Mouse (Mus musculus): ENCODE data around the gene Rsph14. TPM values are rescaled to one million over a fixed set of nuclear protein-coding genes. Genes with fewer than 3 reads are reported as not detected.
"Not testable (repeated sequence)": the region's sequence is repeated elsewhere in the genome, so short reads cannot be mapped to it uniquely, and the experiment has no call there.

The Rsph14 gene
- polyA plus RNA-seq, 1 experiment from 2014 or later = not detected

DNA sequence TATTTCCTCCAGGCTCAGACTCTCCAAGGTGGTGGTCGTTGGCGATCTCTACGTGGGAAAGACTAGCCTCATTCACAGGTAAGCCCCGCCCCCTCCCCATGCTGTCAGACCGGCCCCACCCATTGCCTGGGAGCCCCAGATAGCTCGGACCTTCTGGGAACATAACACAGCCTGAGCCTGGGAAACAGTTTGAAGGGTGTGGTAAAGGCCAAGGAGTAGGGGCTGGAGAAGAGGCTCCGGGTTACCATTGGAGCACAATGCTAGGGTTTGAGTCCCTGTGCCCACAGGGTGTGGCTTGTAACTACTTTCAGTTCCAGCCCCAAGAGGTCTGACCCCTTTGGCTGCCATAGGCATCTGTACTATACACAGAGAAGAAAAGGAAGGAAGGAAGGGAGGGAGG is 12.1 kb upstream of the Rsph14 start:
- no peak overlapping the region for H3K4me2 ChIP-seq (ENCODE audit: low read depth, low read length)
- WGBS (ENCODE audit: insufficient replicate concordance) = 12% methylated on average over 7 of the region's 7 CpGs

DNA sequence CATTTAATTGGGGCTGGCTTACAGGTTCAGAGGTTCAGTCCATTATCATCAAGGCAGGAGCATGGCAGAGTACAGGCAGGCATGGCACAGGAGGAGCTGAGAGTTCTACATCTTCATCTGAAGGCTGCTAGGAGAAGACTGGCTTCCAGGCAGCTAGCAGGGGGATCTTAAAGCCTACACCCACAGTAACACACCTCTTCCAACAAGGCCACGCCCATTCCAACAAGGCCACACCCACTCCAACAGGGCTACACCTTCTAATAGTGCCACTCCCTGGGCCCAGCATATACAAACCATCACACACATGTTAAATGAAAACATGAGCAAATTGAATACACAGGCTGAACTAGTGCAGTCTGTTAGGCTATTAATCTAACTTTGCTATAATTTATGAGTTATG is 9.7 kb upstream of the Rsph14 start:
- not testable (repeated sequence) for H3K27me3 ChIP-seq (ENCODE audit: control insufficient read depth, insufficient read depth, low read depth, low read length); H3K4me3 ChIP-seq (ENCODE audit: low read depth, low read length); H3K4me2 ChIP-seq (ENCODE audit: low read depth, low read length); H3K9me3 ChIP-seq (replicated peaks; ENCODE audit: control insufficient read depth, low read length); H3K36me3 ChIP-seq (ENCODE audit: control insufficient read depth, insufficient read depth); ATAC-seq (ENCODE audit: low read depth); H3K9ac ChIP-seq (ENCODE audit: low read depth, low read length); H3K27ac ChIP-seq (ENCODE audit: low read length)
- WGBS (ENCODE audit: insufficient replicate concordance) = 11% methylated on average over 1 of the region's 1 CpGs
- peaks cover 12% of the 10 kb centered on the region for H3K4me1 ChIP-seq (ENCODE audit: control insufficient read depth, low read depth, low read length)

More for the DNA sequence above, 12.1 kb upstream of the Rsph14 start:
- no peak for ATAC-seq (ENCODE audit: low read depth)
- no peak overlapping the region for H3K9ac ChIP-seq (ENCODE audit: low read depth, low read length)
- H3K27ac ChIP-seq (ENCODE audit: low read length) = no peak overlapping the region
- no peaks in the 10 kb centered on the region for H3K27me3 ChIP-seq (ENCODE audit: control insufficient read depth, insufficient read depth, low read depth, low read length)
- H3K9me3 ChIP-seq (replicated peaks; ENCODE audit: control insufficient read depth, low read length) = no peaks in the 10 kb centered on the region
- H3K4me1 ChIP-seq (ENCODE audit: control insufficient read depth, low read depth, low read length) = peaks cover 9% of the 10 kb centered on the region
- H3K36me3 ChIP-seq (ENCODE audit: control insufficient read depth, insufficient read depth) = no peaks in the 10 kb centered on the region
- H3K4me3 ChIP-seq (ENCODE audit: low read depth, low read length) = no peak overlapping the region

DNA sequence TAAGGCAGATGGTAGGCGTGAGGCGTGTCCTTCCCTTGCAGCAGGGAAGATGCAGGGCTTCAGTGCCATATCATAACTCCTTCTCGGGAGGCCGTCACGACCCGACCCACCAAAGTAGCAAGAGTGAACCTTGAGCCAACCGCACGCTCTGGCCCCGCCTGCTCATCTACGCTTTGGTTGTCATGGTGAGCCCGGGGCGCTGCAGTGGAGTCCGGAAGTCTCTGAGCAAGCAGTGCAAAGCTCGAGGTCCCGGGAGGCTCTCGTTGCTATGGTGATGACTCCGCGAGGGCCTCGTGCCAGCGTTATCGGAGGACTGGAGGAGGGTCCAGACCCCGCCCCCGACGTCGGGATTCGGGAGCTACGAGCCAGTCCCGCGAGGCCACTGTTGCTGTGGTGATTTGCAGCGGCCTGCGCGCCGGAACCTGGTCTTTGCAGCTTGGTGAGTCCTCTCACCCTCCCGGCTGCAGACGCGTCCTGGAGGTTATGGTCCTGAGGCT is 4.5 kb upstream of the Rsph14 start, which contains the start of gene Rab36:
Gene Rab36 (plus strand): TSS at position 176 of the 497 bp plus-strand sequence.
- WGBS (ENCODE audit: insufficient replicate concordance) = under 1% methylated on average over 36 of the region's 36 CpGs

DNA sequence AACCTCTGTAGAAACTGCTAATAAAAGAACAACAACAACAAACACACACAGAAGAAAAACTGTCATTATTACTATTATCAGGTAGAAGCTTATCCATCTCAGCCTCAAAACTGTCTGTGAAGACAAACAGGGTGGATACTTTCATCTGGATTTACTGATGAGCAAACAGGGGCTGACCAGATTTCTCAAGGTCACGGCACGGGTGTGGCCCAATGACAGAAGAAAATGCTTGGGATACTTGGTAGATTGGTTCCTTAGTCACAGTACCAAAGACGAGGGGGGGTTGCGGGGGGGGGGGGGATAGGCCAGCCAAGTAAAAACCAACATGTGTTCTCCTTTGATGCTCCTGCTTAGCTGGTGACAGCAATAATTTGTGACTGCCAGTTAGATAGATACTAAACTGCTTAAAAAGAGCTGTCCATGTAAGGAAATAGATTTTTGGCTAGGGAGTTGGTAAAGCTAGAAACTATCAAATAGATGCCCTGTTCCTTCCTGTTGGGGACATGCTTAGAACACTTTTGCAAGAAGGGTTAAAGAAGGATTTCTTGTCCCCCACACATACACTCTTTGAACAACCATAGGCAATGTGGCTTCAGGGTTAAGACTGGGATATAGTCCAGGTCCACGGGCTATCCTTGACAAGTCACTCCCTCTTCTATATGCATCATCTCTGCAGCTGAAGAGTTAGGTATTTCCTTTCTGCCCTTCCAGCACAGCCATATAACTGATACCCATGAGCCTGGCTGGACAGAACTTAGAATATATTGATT is 856 bp downstream of the Rsph14 start:
- ATAC-seq (ENCODE audit: low read depth) = no peak
- no peaks in the 10 kb centered on the region for H3K9me3 ChIP-seq (replicated peaks; ENCODE audit: control insufficient read depth, low read length)
- WGBS (ENCODE audit: insufficient replicate concordance) = 47% methylated on average over 5 of the region's 5 CpGs

More for the DNA sequence above, 4.5 kb upstream of the Rsph14 start, which contains the start of gene Rab36:
- peak within 1 kb of the TSS; percentile 28; the same call in 1 of the 2 replicates for H3K9ac ChIP-seq (ENCODE audit: low read depth, low read length)
- H3K27me3 ChIP-seq (ENCODE audit: control insufficient read depth, insufficient read depth, low read depth, low read length) = no peaks in the 10 kb centered on the region
- H3K36me3 ChIP-seq (ENCODE audit: control insufficient read depth, insufficient read depth) = no peaks in the 10 kb centered on the region
- H3K4me1 ChIP-seq (ENCODE audit: control insufficient read depth, low read depth, low read length) = peaks cover 3% of the 10 kb centered on the region
- peak within 1 kb of the TSS; percentile 47 for H3K4me3 ChIP-seq (ENCODE audit: low read depth, low read length)
- peak within 1 kb of the TSS; percentile 64 for H3K4me2 ChIP-seq (ENCODE audit: low read depth, low read length)
- H3K27ac ChIP-seq (ENCODE audit: low read length) = no peak within 1 kb of the TSS
- H3K9me3 ChIP-seq (replicated peaks; ENCODE audit: control insufficient read depth, low read length) = no peaks in the 10 kb centered on the region
- ATAC-seq (ENCODE audit: low read depth) = peak; percentile 93

DNA sequence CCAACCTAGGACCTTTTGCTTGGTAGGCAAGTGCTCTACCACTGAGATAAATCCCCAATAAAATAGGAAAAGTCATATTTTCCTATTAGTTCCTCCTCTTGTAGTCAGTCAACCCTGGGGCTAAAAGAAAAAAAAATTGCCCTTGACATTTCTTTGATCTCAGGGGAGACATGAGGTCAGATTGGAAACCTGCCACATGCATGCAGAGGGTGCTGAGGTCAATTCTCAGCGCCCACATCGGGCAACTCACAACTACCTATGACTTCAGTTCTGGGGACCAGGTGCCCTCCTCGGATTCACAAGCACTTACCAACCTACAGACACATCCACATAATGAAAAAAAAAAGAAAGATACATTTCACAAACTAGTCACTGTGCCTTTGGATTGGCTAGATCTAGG is 2.2 kb downstream of the Rsph14 start:
- no peak for ATAC-seq (ENCODE audit: low read depth)
- no peak overlapping the region for H3K4me2 ChIP-seq (ENCODE audit: low read depth, low read length)
- H3K4me1 ChIP-seq (ENCODE audit: control insufficient read depth, low read depth, low read length) = no peaks in the 10 kb centered on the region; the same call in 1 of the 2 replicates
- no peaks in the 10 kb centered on the region for H3K36me3 ChIP-seq (ENCODE audit: control insufficient read depth, insufficient read depth)
- no peak overlapping the region for H3K27ac ChIP-seq (ENCODE audit: low read length)
- no peaks in the 10 kb centered on the region for H3K9me3 ChIP-seq (replicated peaks; ENCODE audit: control insufficient read depth, low read length)
- H3K9ac ChIP-seq (ENCODE audit: low read depth, low read length) = no peak overlapping the region
- H3K27me3 ChIP-seq (ENCODE audit: control insufficient read depth, insufficient read depth, low read depth, low read length) = no peaks in the 10 kb centered on the region
- WGBS (ENCODE audit: insufficient replicate concordance) = 59% methylated on average over 3 of the region's 3 CpGs
- H3K4me3 ChIP-seq (ENCODE audit: low read depth, low read length) = no peak overlapping the region

More for the DNA sequence above, 856 bp downstream of the Rsph14 start:
- Histone ChIP-seq H3K27ac (ENCODE audit: low read length) (no peak overlapping the region), H3K4me3 (ENCODE audit: low read depth, low read length) (no peak overlapping the region), H3K36me3 (ENCODE audit: control insufficient read depth, insufficient read depth) (no peaks in the 10 kb centered on the region), H3K9ac (ENCODE audit: low read depth, low read length) (no peak overlapping the region), H3K27me3 (ENCODE audit: control insufficient read depth, insufficient read depth, low read depth, low read length) (no peaks in the 10 kb centered on the region), H3K4me2 (ENCODE audit: low read depth, low read length) (no peak overlapping the region), H3K4me1 (ENCODE audit: control insufficient read depth, low read depth, low read length) (no peaks in the 10 kb centered on the region; the same call in 1 of the 2 replicates)

DNA sequence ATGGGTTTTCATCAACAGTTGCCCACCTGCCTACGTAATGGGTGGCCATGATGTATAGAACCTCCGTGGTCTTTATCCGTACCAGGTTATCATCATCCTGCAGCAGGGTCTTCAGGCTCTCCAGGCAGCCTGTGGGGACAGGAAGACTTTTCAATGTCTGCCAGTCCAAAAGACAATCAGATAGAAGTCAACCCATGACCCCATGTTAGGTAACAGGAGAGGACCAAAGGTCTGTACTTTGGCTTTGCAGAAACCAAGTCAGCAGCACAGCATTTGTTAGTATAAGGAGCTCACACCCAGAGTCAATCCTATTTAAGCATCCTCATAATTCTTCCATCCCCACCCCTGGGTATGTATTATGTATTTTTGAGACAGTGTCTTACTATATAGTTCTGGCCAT is 2.7 kb downstream of the Rsph14 start:
- Histone ChIP-seq H3K27ac (ENCODE audit: low read length) (no peak overlapping the region), H3K9ac (ENCODE audit: low read depth, low read length) (no peak overlapping the region)
- 74% methylated on average over 3 of the region's 3 CpGs for WGBS (ENCODE audit: insufficient replicate concordance)

DNA sequence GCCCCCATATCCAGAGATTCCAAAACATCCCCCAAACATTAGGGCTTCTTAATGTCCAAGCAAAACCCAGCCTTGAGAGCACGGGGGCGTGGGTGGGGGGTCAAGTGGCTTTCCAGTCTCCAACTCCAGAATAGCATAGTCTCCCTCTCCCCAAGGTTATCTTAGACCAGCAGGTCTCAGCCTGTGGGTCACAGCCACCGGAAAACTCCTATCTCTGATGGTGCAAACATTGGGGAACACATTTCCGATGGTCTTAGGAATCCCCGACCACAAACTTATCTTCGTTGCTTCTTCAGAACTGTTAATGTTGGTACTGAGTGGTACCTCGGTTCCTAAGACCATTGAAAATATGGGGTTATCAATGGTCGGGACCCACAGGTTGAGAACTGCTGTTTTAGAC is 3.6 kb downstream of the Rsph14 start:
- 27% methylated on average over 8 of the region's 8 CpGs for WGBS (ENCODE audit: insufficient replicate concordance)
- H3K9ac ChIP-seq (ENCODE audit: low read depth, low read length) = no peak overlapping the region
- no peaks in the 10 kb centered on the region; the same call in 1 of the 2 replicates for H3K4me1 ChIP-seq (ENCODE audit: control insufficient read depth, low read depth, low read length)
- H3K9me3 ChIP-seq (replicated peaks; ENCODE audit: control insufficient read depth, low read length) = no peaks in the 10 kb centered on the region
- H3K36me3 ChIP-seq (ENCODE audit: control insufficient read depth, insufficient read depth) = no peaks in the 10 kb centered on the region
- no peak overlapping the region for H3K4me3 ChIP-seq (ENCODE audit: low read depth, low read length)
- no peak overlapping the region for H3K27ac ChIP-seq (ENCODE audit: low read length)
- H3K27me3 ChIP-seq (ENCODE audit: control insufficient read depth, insufficient read depth, low read depth, low read length) = no peaks in the 10 kb centered on the region
- H3K4me2 ChIP-seq (ENCODE audit: low read depth, low read length) = no peak overlapping the region
- ATAC-seq (ENCODE audit: low read depth) = no peak

More for the DNA sequence above, 2.7 kb downstream of the Rsph14 start:
- Histone ChIP-seq H3K4me1 (ENCODE audit: control insufficient read depth, low read depth, low read length) (no peaks in the 10 kb centered on the region; the same call in 1 of the 2 replicates), H3K4me3 (ENCODE audit: low read depth, low read length) (no peak overlapping the region), H3K27me3 (ENCODE audit: control insufficient read depth, insufficient read depth, low read depth, low read length) (no peaks in the 10 kb centered on the region), H3K9me3 (replicated peaks; ENCODE audit: control insufficient read depth, low read length) (no peaks in the 10 kb centered on the region), H3K4me2 (ENCODE audit: low read depth, low read length) (no peak overlapping the region), H3K36me3 (ENCODE audit: control insufficient read depth, insufficient read depth) (no peaks in the 10 kb centered on the region)
- ATAC-seq (ENCODE audit: low read depth) = peak; percentile 53; the same call in 1 of the 2 replicates

DNA sequence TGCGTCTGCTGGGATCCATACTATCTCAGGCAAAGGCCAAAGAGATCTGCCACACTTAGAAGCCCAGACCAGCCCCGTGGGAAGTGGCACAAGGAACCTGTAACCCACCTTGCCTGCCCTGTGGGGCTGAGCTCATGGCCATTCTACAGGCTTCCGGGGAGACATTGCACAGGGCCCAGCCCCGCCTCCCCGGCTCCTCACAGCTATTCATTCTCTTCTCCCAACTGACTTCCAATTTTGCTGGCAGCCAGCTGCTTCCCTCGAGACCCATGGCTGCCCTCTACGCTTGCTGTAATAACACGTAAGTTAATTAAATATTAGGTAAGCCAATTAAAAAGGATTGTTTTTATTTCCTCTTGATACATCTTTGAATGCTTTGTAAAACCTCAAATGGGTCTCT is 5.9 kb downstream of the Rsph14 start:
- WGBS (ENCODE audit: insufficient replicate concordance) = 68% methylated on average over 8 of the region's 8 CpGs
- Histone ChIP-seq H3K27me3 (ENCODE audit: control insufficient read depth, insufficient read depth, low read depth, low read length) (no peaks in the 10 kb centered on the region), H3K9ac (ENCODE audit: low read depth, low read length) (no peak overlapping the region), H3K36me3 (ENCODE audit: control insufficient read depth, insufficient read depth) (no peaks in the 10 kb centered on the region), H3K4me1 (ENCODE audit: control insufficient read depth, low read depth, low read length) (no peaks in the 10 kb centered on the region; the same call in 1 of the 2 replicates), H3K4me2 (ENCODE audit: low read depth, low read length) (no peak overlapping the region), H3K4me3 (ENCODE audit: low read depth, low read length) (no peak overlapping the region), H3K9me3 (replicated peaks; ENCODE audit: control insufficient read depth, low read length) (no peaks in the 10 kb centered on the region), H3K27ac (ENCODE audit: low read length) (no peak overlapping the region)
- no peak for ATAC-seq (ENCODE audit: low read depth)

DNA sequence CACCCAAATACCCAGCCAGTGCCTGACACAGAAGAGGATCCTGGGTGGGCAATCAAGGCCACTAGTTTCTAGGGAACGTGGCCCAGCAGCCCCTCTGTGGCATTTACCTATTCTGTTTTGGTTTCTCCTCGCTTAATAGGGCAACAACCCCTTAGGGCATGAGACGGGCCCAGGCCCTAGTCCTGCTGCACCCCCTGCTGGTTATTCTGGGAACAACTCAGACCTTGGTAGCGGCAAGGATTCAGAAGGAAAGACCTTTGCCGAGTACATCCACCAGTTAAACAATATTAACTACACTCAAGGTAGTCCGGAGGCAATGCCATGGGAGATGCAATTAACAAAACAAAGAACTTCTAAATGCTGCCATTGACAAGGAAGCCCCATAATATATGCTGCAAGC is 11.2 kb downstream of the Rsph14 start:
- Histone ChIP-seq H3K4me1 (ENCODE audit: control insufficient read depth, low read depth, low read length) (no peaks in the 10 kb centered on the region), H3K36me3 (ENCODE audit: control insufficient read depth, insufficient read depth) (no peaks in the 10 kb centered on the region), H3K4me3 (ENCODE audit: low read depth, low read length) (no peak overlapping the region), H3K27ac (ENCODE audit: low read length) (no peak overlapping the region), H3K4me2 (ENCODE audit: low read depth, low read length) (no peak overlapping the region), H3K9me3 (replicated peaks; ENCODE audit: control insufficient read depth, low read length) (no peaks in the 10 kb centered on the region), H3K9ac (ENCODE audit: low read depth, low read length) (no peak overlapping the region), H3K27me3 (ENCODE audit: control insufficient read depth, insufficient read depth, low read depth, low read length) (no peaks in the 10 kb centered on the region)
- no peak for ATAC-seq (ENCODE audit: low read depth)
- WGBS (ENCODE audit: insufficient replicate concordance) = 6% methylated on average over 6 of the region's 6 CpGs

Data from liver, embryonic 16.5 days (tissue).